Mouse (Mus musculus): ENCODE results near the gene Fgf8.

GRCm38 (mm10) chr19:45737208-45737845 lies 5.4 kb downstream of the Fgf8 start:
- TF ChIP-seq POLR2A (IDR thresholded peaks at IDR 0.05; ENCODE audit: borderline replicate concordance, extremely low read depth, low read depth, low read length) (no peak), CTCF (IDR thresholded peaks at IDR 0.05; ENCODE audit: insufficient read depth, low read length) (no peak)

All from lung, adult 2 months (tissue).